Mouse (Mus musculus): ENCODE measurements around the gene Kank2.
"Not testable (repeated sequence)": the region's sequence is repeated elsewhere in the genome, so short reads cannot be mapped to it uniquely, and the experiment has no call there.

The Kank2 gene

GRCm38 (mm10) chr9:21818125-21818524 lies 19.6 kb upstream of the Kank2 start:
- in situ Hi-C loops (cut with MboI): no loop called here

GRCm38 (mm10) chr9:21816716-21817305 lies 18.3 kb upstream of the Kank2 start:
- in situ Hi-C loops (cut with MboI): no loop called here

GRCm38 (mm10) chr9:21811170-21811569 lies 12.6 kb upstream of the Kank2 start:
- in situ Hi-C loops (cut with MboI): no loop called here

GRCm38 (mm10) chr9:21808561-21808960 lies 10.0 kb upstream of the Kank2 start:
- in situ Hi-C loops (cut with MboI): no loop called here

- in situ Hi-C loops (cut with MboI): no loop called here
These were observed 8.4 kb upstream of the Kank2 start for GRCm38 (mm10) chr9:21806976-21807375.

- in situ Hi-C loops (cut with MboI): no loop called here
These were observed 7.8 kb upstream of the Kank2 start for GRCm38 (mm10) chr9:21806363-21806762.

- in situ Hi-C loops (cut with MboI): no loop called here
These were observed 5.6 kb upstream of the Kank2 start for GRCm38 (mm10) chr9:21803986-21804644.

- in situ Hi-C loops (cut with MboI): no loop called here
These were observed 3.0 kb upstream of the Kank2 start for GRCm38 (mm10) chr9:21801591-21801990.

- in situ Hi-C loops (cut with MboI): no loop called here
These were observed 2.6 kb upstream of the Kank2 start for GRCm38 (mm10) chr9:21801121-21801520.

- in situ Hi-C loops (cut with MboI): no loop called here
These were observed 436 bp upstream of the Kank2 start for GRCm38 (mm10) chr9:21799010-21799350.

GRCm38 (mm10) chr9:21797921-21798344 lies 611 bp downstream of the Kank2 start:
- in situ Hi-C loops (cut with MboI): no loop called here

- in situ Hi-C loops (cut with MboI): no loop called here
These were observed 1.6 kb downstream of the Kank2 start for GRCm38 (mm10) chr9:21796919-21797318.

- in situ Hi-C loops (cut with MboI): no loop called here
These were observed 2.3 kb downstream of the Kank2 start for GRCm38 (mm10) chr9:21796259-21796658.

- in situ Hi-C loops (cut with MboI): no loop called here
These were observed 3.0 kb downstream of the Kank2 start for GRCm38 (mm10) chr9:21795579-21795978.

GRCm38 (mm10) chr9:21794925-21795324 lies 3.6 kb downstream of the Kank2 start:
- in situ Hi-C loops (cut with MboI): no loop called here

- in situ Hi-C loops (cut with MboI): no loop called here
These were observed 4.2 kb downstream of the Kank2 start for GRCm38 (mm10) chr9:21794344-21794834.

GRCm38 (mm10) chr9:21793507-21793906 lies 5.0 kb downstream of the Kank2 start:
- in situ Hi-C loops (cut with MboI): not testable (repeated sequence)

GRCm38 (mm10) chr9:21792644-21793043 lies 5.9 kb downstream of the Kank2 start:
- in situ Hi-C loops (cut with MboI): no loop called here

- in situ Hi-C loops (cut with MboI): no loop called here
These were observed 6.7 kb downstream of the Kank2 start for GRCm38 (mm10) chr9:21791861-21792260.

GRCm38 (mm10) chr9:21788234-21788633 lies 10.3 kb downstream of the Kank2 start:
- in situ Hi-C loops (cut with MboI): no loop called here

GRCm38 (mm10) chr9:21787654-21788053 lies 10.9 kb downstream of the Kank2 start:
- in situ Hi-C loops (cut with MboI): no loop called here

- in situ Hi-C loops (cut with MboI): no loop called here
These were observed 11.6 kb downstream of the Kank2 start for GRCm38 (mm10) chr9:21786906-21787305.

- in situ Hi-C loops (cut with MboI): not testable (repeated sequence)
These were observed 12.2 kb downstream of the Kank2 start for GRCm38 (mm10) chr9:21786309-21786708.
